Mouse (Mus musculus): ENCODE measurements around the gene Pdgfb. TPM values are rescaled to one million over a fixed set of nuclear protein-coding genes. Genes with fewer than 3 reads are reported as not detected.

Gene Pdgfb
- polyA plus RNA-seq, 2 experiments = 0.71 to 1.5 TPM

GRCm38 (mm10) chr15:80004644-80005340, 10.0 kb downstream of the Pdgfb start:
- H3K9me3 ChIP-seq (ENCODE audit: control insufficient read depth, low read length) = no peaks in the 10 kb centered on the region
- ATAC-seq (ENCODE audit: insufficient read depth) (0 out of 2 replicates have a peak, but pooled peaks have one; percentile 18), DNase-seq (ENCODE audit: low read depth in 3 of 3, low spot score in 3 of 3) (no peak)
- no peak overlapping the region for H3K4me3 ChIP-seq (ENCODE audit: insufficient read depth in 1 of 2, low read depth in 2 of 2, low read length in 2 of 2)
- no peak overlapping the region for H3K9ac ChIP-seq (replicated peaks)
- peaks cover 0 to 17% of the 10 kb centered on the region in 2 experiments; a peak in 2 of 4 replicates for H3K4me1 ChIP-seq (replicated peaks; ENCODE audit: control insufficient read depth in 2 of 2, insufficient read depth in 2 of 2, low read length in 1 of 2)
- no peaks in the 10 kb centered on the region for H3K36me3 ChIP-seq (replicated peaks; ENCODE audit: control insufficient read depth, insufficient read depth, low read depth)
- H3K27me3 ChIP-seq (ENCODE audit: control insufficient read depth, insufficient read depth, low read length) = no peaks in the 10 kb centered on the region
- 11% methylated on average over 14 of the region's 14 CpGs for WGBS (ENCODE audit: insufficient replicate concordance)
- no peak overlapping the region; the same call in 1 of the 2 replicates for H3K4me2 ChIP-seq (ENCODE audit: low read depth)
- TF ChIP-seq CTCF (IDR thresholded peaks at IDR 0.05; ENCODE audit: low read depth) (no peak), EP300 (IDR thresholded peaks at IDR 0.05; ENCODE audit: low read depth) (no peak)
- H3K27ac ChIP-seq = no peak overlapping the region

GRCm38 (mm10) chr15:80003581-80003980, 11.2 kb downstream of the Pdgfb start:
- peaks cover 0 to 17% of the 10 kb centered on the region in 2 experiments; a peak in 2 of 4 replicates for H3K4me1 ChIP-seq (replicated peaks; ENCODE audit: control insufficient read depth in 2 of 2, insufficient read depth in 2 of 2, low read length in 1 of 2)
- no peak overlapping the region for H3K27ac ChIP-seq
- no peak for ATAC-seq (ENCODE audit: insufficient read depth)
- H3K27me3 ChIP-seq (ENCODE audit: control insufficient read depth, insufficient read depth, low read length) = no peaks in the 10 kb centered on the region
- no peaks in the 10 kb centered on the region for H3K36me3 ChIP-seq (replicated peaks; ENCODE audit: control insufficient read depth, insufficient read depth, low read depth)
- H3K4me3 ChIP-seq (ENCODE audit: insufficient read depth in 1 of 2, low read depth in 2 of 2, low read length in 2 of 2) = no peak overlapping the region
- DNase-seq (ENCODE audit: low read depth in 3 of 3, low spot score in 3 of 3) = no peak
- no peaks in the 10 kb centered on the region for H3K9me3 ChIP-seq (ENCODE audit: control insufficient read depth, low read length)
- no peak for TF ChIP-seq CTCF (IDR thresholded peaks at IDR 0.05; ENCODE audit: low read depth)
- no peak for TF ChIP-seq EP300 (IDR thresholded peaks at IDR 0.05; ENCODE audit: low read depth)
- H3K4me2 ChIP-seq (ENCODE audit: low read depth) = no peak overlapping the region
- no peak overlapping the region for H3K9ac ChIP-seq (replicated peaks)
- 19% methylated on average over 2 of the region's 2 CpGs for WGBS (ENCODE audit: insufficient replicate concordance)

- Histone ChIP-seq H3K4me3 (ENCODE audit: insufficient read depth in 1 of 2, low read depth in 2 of 2, low read length in 2 of 2) (no peak overlapping the region), H3K36me3 (replicated peaks; ENCODE audit: control insufficient read depth, insufficient read depth, low read depth) (no peaks in the 10 kb centered on the region), H3K27me3 (ENCODE audit: control insufficient read depth, insufficient read depth, low read length) (no peaks in the 10 kb centered on the region), H3K27ac (no peak overlapping the region), H3K4me2 (ENCODE audit: low read depth) (no peak overlapping the region), H3K4me1 (replicated peaks; ENCODE audit: control insufficient read depth in 2 of 2, insufficient read depth in 2 of 2, low read length in 1 of 2) (peaks cover 0 to 17% of the 10 kb centered on the region in 2 experiments; a peak in 2 of 4 replicates), H3K9me3 (ENCODE audit: control insufficient read depth, low read length) (no peaks in the 10 kb centered on the region), H3K9ac (replicated peaks) (no peak overlapping the region)
- TF ChIP-seq CTCF (IDR thresholded peaks at IDR 0.05; ENCODE audit: low read depth) = no peak
- no peak for TF ChIP-seq EP300 (IDR thresholded peaks at IDR 0.05; ENCODE audit: low read depth)
- ATAC-seq (ENCODE audit: insufficient read depth) = no peak
- WGBS (ENCODE audit: insufficient replicate concordance) = 80% methylated on average over 23 of the region's 23 CpGs
- no peak for DNase-seq (ENCODE audit: low read depth in 3 of 3, low spot score in 3 of 3)
These were observed 13.2 kb downstream of the Pdgfb start for GRCm38 (mm10) chr15:80001601-80002000.

GRCm38 (mm10) chr15:80000694-80001093, 14.1 kb downstream of the Pdgfb start:
- Histone ChIP-seq H3K4me2 (ENCODE audit: low read depth) (no peak overlapping the region), H3K9me3 (ENCODE audit: control insufficient read depth, low read length) (no peaks in the 10 kb centered on the region), H3K27me3 (ENCODE audit: control insufficient read depth, insufficient read depth, low read length) (no peaks in the 10 kb centered on the region), H3K36me3 (replicated peaks; ENCODE audit: control insufficient read depth, insufficient read depth, low read depth) (no peaks in the 10 kb centered on the region), H3K4me3 (ENCODE audit: insufficient read depth in 1 of 2, low read depth in 2 of 2, low read length in 2 of 2) (no peak overlapping the region), H3K9ac (replicated peaks) (no peak overlapping the region), H3K4me1 (replicated peaks; ENCODE audit: control insufficient read depth in 2 of 2, insufficient read depth in 2 of 2, low read length in 1 of 2) (peaks cover 0 to 11% of the 10 kb centered on the region in 2 experiments; a peak in 2 of 4 replicates), H3K27ac (no peak overlapping the region)
- WGBS (ENCODE audit: insufficient replicate concordance) = 19% methylated on average over 8 of the region's 8 CpGs
- TF ChIP-seq CTCF (IDR thresholded peaks at IDR 0.05; ENCODE audit: low read depth) (no peak), EP300 (IDR thresholded peaks at IDR 0.05; ENCODE audit: low read depth) (no peak)
- DNase-seq (ENCODE audit: low read depth in 3 of 3, low spot score in 3 of 3) (no peak), ATAC-seq (ENCODE audit: insufficient read depth) (no peak)

GRCm38 (mm10) chr15:79997988-79998387, 16.8 kb downstream of the Pdgfb start:
- no peak overlapping the region for H3K4me2 ChIP-seq (ENCODE audit: low read depth)
- H3K4me1 ChIP-seq (replicated peaks; ENCODE audit: control insufficient read depth in 2 of 2, insufficient read depth in 2 of 2, low read length in 1 of 2) = 0 out of 4 replicates have a peak, but pooled peaks cover 0 to 2% of the 10 kb centered on the region in 2 experiments
- ATAC-seq (ENCODE audit: insufficient read depth) (no peak), DNase-seq (ENCODE audit: low read depth in 3 of 3, low spot score in 3 of 3) (no peak)
- no peak overlapping the region for H3K27ac ChIP-seq
- no peak overlapping the region for H3K9ac ChIP-seq (replicated peaks)
- no peak for TF ChIP-seq EP300 (IDR thresholded peaks at IDR 0.05; ENCODE audit: low read depth)
- no peak for TF ChIP-seq CTCF (IDR thresholded peaks at IDR 0.05; ENCODE audit: low read depth)
- H3K36me3 ChIP-seq (replicated peaks; ENCODE audit: control insufficient read depth, insufficient read depth, low read depth) = no peaks in the 10 kb centered on the region
- no peaks in the 10 kb centered on the region for H3K9me3 ChIP-seq (ENCODE audit: control insufficient read depth, low read length)
- WGBS (ENCODE audit: insufficient replicate concordance) = 56% methylated on average over 3 of the region's 3 CpGs
- H3K27me3 ChIP-seq (ENCODE audit: control insufficient read depth, insufficient read depth, low read length) = no peaks in the 10 kb centered on the region
- H3K4me3 ChIP-seq (ENCODE audit: insufficient read depth in 1 of 2, low read depth in 2 of 2, low read length in 2 of 2) = no peak overlapping the region
